Mouse (Mus musculus): ENCODE data around the gene Olfr691. TPM values are rescaled to one million over a fixed set of nuclear protein-coding genes. Genes with fewer than 3 reads are reported as not detected.

Gene Olfr691
- polyA plus RNA-seq (2014; fragmentation: Nextera tagmentation; extraction: Ambion mirVana): not detected in 2 replicates

DNA sequence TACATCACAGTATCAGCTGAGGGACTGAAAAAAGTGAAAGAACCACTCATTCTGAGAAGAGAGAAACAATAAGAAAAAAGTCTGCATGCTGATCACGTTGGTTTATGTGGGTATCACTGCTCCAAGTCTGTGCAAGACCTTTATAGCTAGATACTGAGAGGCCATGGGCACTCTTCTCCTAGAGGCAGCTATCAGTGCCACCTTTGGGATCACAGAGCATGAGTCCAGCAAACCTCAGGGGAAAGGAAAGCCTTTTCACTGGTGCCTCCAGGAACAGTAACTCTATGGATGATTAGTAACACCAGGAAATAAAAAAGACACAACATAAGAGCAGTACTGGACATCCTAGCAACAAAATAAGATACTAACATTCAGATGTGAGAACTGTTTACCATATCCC, at the start of gene Olfr691:
Gene Olfr691, minus strand, starts transcription at position 101 of the 400 bp plus-strand sequence.
- no peak for ATAC-seq (replicated peaks; ENCODE audit: low FRiP score)
- no peaks in the 10 kb centered on the region for H3K36me3 ChIP-seq (ENCODE audit: control insufficient read depth, insufficient read depth, low read length)
- H3K27ac ChIP-seq (ENCODE audit: low read depth, low read length): no peak within 1 kb of the TSS
- 26% methylated on average over 1 of the region's 1 CpGs for WGBS
- H3K9ac ChIP-seq (ENCODE audit: low read depth, low read length): no peak within 1 kb of the TSS
- no peaks in the 10 kb centered on the region for H3K9me3 ChIP-seq (ENCODE audit: control insufficient read depth, low read length)
- no peak within 1 kb of the TSS for H3K4me2 ChIP-seq
- no peaks in the 10 kb centered on the region for H3K4me1 ChIP-seq (replicated peaks; ENCODE audit: control insufficient read depth, insufficient read depth, low read length)
- no peaks in the 10 kb centered on the region for H3K27me3 ChIP-seq (replicated peaks; ENCODE audit: control insufficient read depth, insufficient read depth, low read length)
- no peak within 1 kb of the TSS for H3K4me3 ChIP-seq (ENCODE audit: low read depth, low read length)
- no peak for DNase-seq (ENCODE audit: low spot score)

- no peak for DNase-seq (ENCODE audit: low spot score)
- no peak overlapping the region for H3K4me3 ChIP-seq (ENCODE audit: low read depth, low read length)
- no peaks in the 10 kb centered on the region for H3K27me3 ChIP-seq (replicated peaks; ENCODE audit: control insufficient read depth, insufficient read depth, low read length)
- H3K4me1 ChIP-seq (replicated peaks; ENCODE audit: control insufficient read depth, insufficient read depth, low read length): no peaks in the 10 kb centered on the region
- WGBS: 91% methylated on average over 2 of the region's 2 CpGs
- H3K9ac ChIP-seq (ENCODE audit: low read depth, low read length): no peak overlapping the region
- peaks cover 12% of the 10 kb centered on the region for H3K36me3 ChIP-seq (ENCODE audit: control insufficient read depth, insufficient read depth, low read length)
- no peak overlapping the region for H3K27ac ChIP-seq (ENCODE audit: low read depth, low read length)
- H3K9me3 ChIP-seq (ENCODE audit: control insufficient read depth, low read length): no peaks in the 10 kb centered on the region
- no peak overlapping the region for H3K4me2 ChIP-seq
- ATAC-seq (replicated peaks; ENCODE audit: low FRiP score): no peak
Observed at GRCm38 (mm10) chr7:105390236-105390635, 48.2 kb upstream of the Olfr691 start.

DNA sequence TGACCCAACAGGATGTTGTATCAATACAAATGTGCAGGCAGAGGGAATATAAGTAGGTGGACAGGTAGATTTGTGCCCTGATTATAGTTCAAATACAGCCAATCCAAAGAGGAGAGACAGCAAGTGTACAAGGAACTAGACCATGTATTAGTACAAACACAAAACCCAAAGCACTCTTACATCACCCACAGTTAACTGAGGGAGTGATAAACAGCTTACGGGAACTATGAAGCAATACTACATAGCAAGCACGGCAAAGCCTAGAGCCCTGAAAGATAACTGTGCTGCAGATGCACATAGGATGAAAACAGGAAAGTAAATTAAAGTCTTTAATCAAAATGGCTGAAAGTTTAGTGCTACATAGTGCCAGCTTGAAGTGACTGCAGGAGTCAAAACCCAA, 45.6 kb upstream of the Olfr691 start:
- ATAC-seq (replicated peaks; ENCODE audit: low FRiP score) (no peak), DNase-seq (ENCODE audit: low spot score) (no peak)
- Histone ChIP-seq H3K27me3 (replicated peaks; ENCODE audit: control insufficient read depth, insufficient read depth, low read length) (no peaks in the 10 kb centered on the region), H3K9ac (ENCODE audit: low read depth, low read length) (no peak overlapping the region), H3K36me3 (ENCODE audit: control insufficient read depth, insufficient read depth, low read length) (peaks cover 28% of the 10 kb centered on the region), H3K4me2 (no peak overlapping the region), H3K27ac (ENCODE audit: low read depth, low read length) (no peak overlapping the region), H3K4me3 (ENCODE audit: low read depth, low read length) (no peak overlapping the region), H3K9me3 (ENCODE audit: control insufficient read depth, low read length) (no peaks in the 10 kb centered on the region), H3K4me1 (replicated peaks; ENCODE audit: control insufficient read depth, insufficient read depth, low read length) (no peaks in the 10 kb centered on the region)
- WGBS: 88% methylated on average over 2 of the region's 2 CpGs

DNA sequence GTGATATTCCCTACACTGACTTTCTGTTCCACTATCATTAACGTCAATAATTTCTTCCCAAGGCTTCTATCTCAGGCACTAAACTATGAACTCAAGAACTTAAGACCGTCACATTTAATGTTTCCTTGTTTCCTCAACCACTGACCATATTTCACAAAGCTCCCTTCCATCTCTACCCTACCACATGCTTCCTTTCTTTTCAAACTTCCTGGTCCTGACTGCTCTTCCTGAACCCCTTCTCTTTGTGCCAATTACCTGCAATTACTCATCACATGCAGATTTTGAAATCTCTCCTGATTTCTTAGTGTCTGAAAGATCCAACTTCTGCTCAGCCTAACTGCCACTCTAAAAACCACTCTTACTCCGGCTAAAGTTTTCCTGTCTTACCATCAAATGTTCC, 38.3 kb upstream of the Olfr691 start:
- WGBS: 89% methylated on average over 3 of the region's 3 CpGs
- no peak overlapping the region for H3K4me3 ChIP-seq (ENCODE audit: low read depth, low read length)
- peaks cover 42% of the 10 kb centered on the region for H3K36me3 ChIP-seq (ENCODE audit: control insufficient read depth, insufficient read depth, low read length)

DNA sequence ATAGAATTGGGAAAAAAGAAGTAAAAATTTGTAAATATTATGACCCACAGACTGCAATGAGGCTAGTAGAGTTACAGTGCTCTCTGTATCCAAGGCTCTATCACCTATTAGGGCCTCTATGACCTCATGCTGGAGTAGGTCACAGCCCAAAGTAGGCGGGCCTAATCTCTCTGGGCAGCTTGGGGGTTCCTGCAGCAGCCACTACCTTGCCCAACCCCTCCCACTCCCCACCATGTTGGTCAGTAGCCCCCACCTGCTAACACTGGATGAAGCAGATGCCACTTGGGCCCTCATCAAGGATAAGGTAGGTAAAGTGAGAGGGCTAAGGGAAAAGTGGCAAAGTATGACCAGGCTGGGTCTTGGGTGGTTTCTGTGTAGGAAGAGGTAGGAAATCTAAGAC, 32.8 kb upstream of the Olfr691 start, which contains the start of gene Gm5901:
Gene Gm5901, plus strand, starts transcription at position 173 of the 400 bp plus-strand sequence.
- no peak for DNase-seq (ENCODE audit: low spot score)
- H3K4me1 ChIP-seq (replicated peaks; ENCODE audit: control insufficient read depth, insufficient read depth, low read length): no peaks in the 10 kb centered on the region
- H3K4me3 ChIP-seq (ENCODE audit: low read depth, low read length): no peak within 1 kb of the TSS
- no peak within 1 kb of the TSS for H3K4me2 ChIP-seq
- no peak within 1 kb of the TSS for H3K27ac ChIP-seq (ENCODE audit: low read depth, low read length)
- no peaks in the 10 kb centered on the region for H3K9me3 ChIP-seq (ENCODE audit: control insufficient read depth, low read length)
- H3K27me3 ChIP-seq (replicated peaks; ENCODE audit: control insufficient read depth, insufficient read depth, low read length): no peaks in the 10 kb centered on the region
- H3K9ac ChIP-seq (ENCODE audit: low read depth, low read length): no peak within 1 kb of the TSS
- no peak for ATAC-seq (replicated peaks; ENCODE audit: low FRiP score)
- H3K36me3 ChIP-seq (ENCODE audit: control insufficient read depth, insufficient read depth, low read length): peaks cover 15% of the 10 kb centered on the region
- 76% methylated on average over 1 of the region's 1 CpGs for WGBS

More for the DNA sequence above, 38.3 kb upstream of the Olfr691 start:
- Histone ChIP-seq H3K27me3 (replicated peaks; ENCODE audit: control insufficient read depth, insufficient read depth, low read length) (no peaks in the 10 kb centered on the region), H3K9ac (ENCODE audit: low read depth, low read length) (no peak overlapping the region), H3K4me1 (replicated peaks; ENCODE audit: control insufficient read depth, insufficient read depth, low read length) (no peaks in the 10 kb centered on the region), H3K9me3 (ENCODE audit: control insufficient read depth, low read length) (no peaks in the 10 kb centered on the region), H3K27ac (ENCODE audit: low read depth, low read length) (no peak overlapping the region), H3K4me2 (no peak overlapping the region)
- ATAC-seq (replicated peaks; ENCODE audit: low FRiP score) (no peak), DNase-seq (ENCODE audit: low spot score) (no peak)

DNA sequence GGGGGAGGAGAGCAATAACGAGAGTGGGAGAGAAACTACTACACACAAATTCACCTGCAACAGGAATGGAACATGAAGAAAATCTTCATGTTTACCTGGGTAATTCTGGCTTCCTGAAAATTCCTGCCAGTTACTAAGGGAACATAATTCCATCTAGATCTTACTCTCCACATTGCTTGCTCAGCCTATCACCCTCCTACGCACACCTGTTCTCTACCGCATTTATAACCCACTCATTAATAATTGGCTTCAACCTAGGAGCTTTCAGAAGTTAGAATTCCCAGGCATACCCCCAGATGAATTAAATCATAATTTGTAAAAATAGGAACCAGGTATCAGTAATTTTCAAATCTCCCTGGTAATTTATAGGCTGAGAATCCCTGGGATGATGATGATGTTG, 31.9 kb upstream of the Olfr691 start:
- Histone ChIP-seq H3K4me3 (ENCODE audit: low read depth, low read length) (no peak overlapping the region), H3K27ac (ENCODE audit: low read depth, low read length) (no peak overlapping the region), H3K36me3 (ENCODE audit: control insufficient read depth, insufficient read depth, low read length) (peaks cover 14% of the 10 kb centered on the region), H3K9me3 (ENCODE audit: control insufficient read depth, low read length) (no peaks in the 10 kb centered on the region), H3K4me2 (no peak overlapping the region), H3K4me1 (replicated peaks; ENCODE audit: control insufficient read depth, insufficient read depth, low read length) (no peaks in the 10 kb centered on the region), H3K9ac (ENCODE audit: low read depth, low read length) (no peak overlapping the region), H3K27me3 (replicated peaks; ENCODE audit: control insufficient read depth, insufficient read depth, low read length) (no peaks in the 10 kb centered on the region)
- no peak for ATAC-seq (replicated peaks; ENCODE audit: low FRiP score)
- 91% methylated on average over 3 of the region's 3 CpGs for WGBS
- DNase-seq (ENCODE audit: low spot score): no peak

GRCm38 (mm10) chr7:105373509-105373908, 31.4 kb upstream of the Olfr691 start:
- Histone ChIP-seq H3K9me3 (ENCODE audit: control insufficient read depth, low read length) (no peaks in the 10 kb centered on the region), H3K27me3 (replicated peaks; ENCODE audit: control insufficient read depth, insufficient read depth, low read length) (no peaks in the 10 kb centered on the region), H3K36me3 (ENCODE audit: control insufficient read depth, insufficient read depth, low read length) (peaks cover 10% of the 10 kb centered on the region), H3K9ac (ENCODE audit: low read depth, low read length) (no peak overlapping the region), H3K4me3 (ENCODE audit: low read depth, low read length) (no peak overlapping the region), H3K27ac (ENCODE audit: low read depth, low read length) (no peak overlapping the region), H3K4me2 (no peak overlapping the region), H3K4me1 (replicated peaks; ENCODE audit: control insufficient read depth, insufficient read depth, low read length) (no peaks in the 10 kb centered on the region)
- DNase-seq (ENCODE audit: low spot score) (no peak), ATAC-seq (replicated peaks; ENCODE audit: low FRiP score) (no peak)
- 61% methylated on average over 4 of the region's 4 CpGs for WGBS

DNA sequence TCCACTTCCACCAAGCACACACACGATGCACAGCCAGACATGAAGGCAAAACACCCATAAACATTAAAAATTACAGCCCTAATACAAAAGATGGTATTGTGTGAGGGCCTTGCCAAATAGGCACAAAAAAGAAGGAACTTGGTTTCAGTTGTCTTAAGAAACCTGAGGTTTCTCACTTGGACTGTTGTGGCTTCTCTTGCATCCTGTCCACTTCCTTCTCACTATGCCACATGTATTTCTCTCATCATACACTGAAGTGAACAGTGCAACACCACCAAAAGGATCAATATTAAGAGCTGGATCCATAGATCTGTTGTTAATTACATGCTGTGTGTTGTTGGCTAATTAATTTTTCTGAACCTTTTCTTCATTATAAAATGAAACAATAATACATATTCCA, 30.8 kb upstream of the Olfr691 start:
- DNase-seq (ENCODE audit: low spot score) (no peak), ATAC-seq (replicated peaks; ENCODE audit: low FRiP score) (no peak)
- Histone ChIP-seq H3K4me2 (no peak overlapping the region), H3K27me3 (replicated peaks; ENCODE audit: control insufficient read depth, insufficient read depth, low read length) (no peaks in the 10 kb centered on the region), H3K4me1 (replicated peaks; ENCODE audit: control insufficient read depth, insufficient read depth, low read length) (no peaks in the 10 kb centered on the region), H3K4me3 (ENCODE audit: low read depth, low read length) (no peak overlapping the region), H3K9ac (ENCODE audit: low read depth, low read length) (no peak overlapping the region), H3K36me3 (ENCODE audit: control insufficient read depth, insufficient read depth, low read length) (peaks cover 8% of the 10 kb centered on the region), H3K27ac (ENCODE audit: low read depth, low read length) (no peak overlapping the region), H3K9me3 (ENCODE audit: control insufficient read depth, low read length) (no peaks in the 10 kb centered on the region)
- WGBS: 64% methylated on average over 1 of the region's 1 CpGs

GRCm38 (mm10) chr7:105368521-105368920, 26.5 kb upstream of the Olfr691 start:
- Histone ChIP-seq H3K4me3 (ENCODE audit: low read depth, low read length) (no peak overlapping the region), H3K4me1 (replicated peaks; ENCODE audit: control insufficient read depth, insufficient read depth, low read length) (no peaks in the 10 kb centered on the region), H3K4me2 (no peak overlapping the region), H3K9ac (ENCODE audit: low read depth, low read length) (no peak overlapping the region), H3K9me3 (ENCODE audit: control insufficient read depth, low read length) (no peaks in the 10 kb centered on the region), H3K27ac (ENCODE audit: low read depth, low read length) (no peak overlapping the region), H3K36me3 (ENCODE audit: control insufficient read depth, insufficient read depth, low read length) (no peaks in the 10 kb centered on the region), H3K27me3 (replicated peaks; ENCODE audit: control insufficient read depth, insufficient read depth, low read length) (no peaks in the 10 kb centered on the region)
- DNase-seq (ENCODE audit: low spot score) (no peak), ATAC-seq (replicated peaks; ENCODE audit: low FRiP score) (no peak)
- WGBS: 79% methylated on average over 4 of the region's 4 CpGs
